Mouse (Mus musculus) forebrain, embryonic 13.5 days (tissue): ENCODE measurements at regions not wholly inside any gene's neighbourhood (a gene's known extent, or its start where the extent isn't known, plus 50 kb on each side); places are given as distances from the start of the nearest gene placed in this dataset.

Experiments
- ATAC-seq: fragments of 200-750 bp; cut with Nextera tagmentation; 2 replicates; pipeline ENCODE4 v1.8.0; 2017
- H3K27ac ChIP-seq: fragments of 300-500 bp; sonication (generic); 2 replicates; pipeline ENCODE4 v1.5.1; 2015; ENCODE audit warnings: inconsistent platforms, mild to moderate bottlenecking, moderate library complexity
- H3K27me3 ChIP-seq: fragments of 300-500 bp; sonication (generic); 2 replicates; pipeline ENCODE4 v1.6.1; 2015; ENCODE audit warnings: mild to moderate bottlenecking, inconsistent platforms
- H3K36me3 ChIP-seq: fragments of 300-500 bp; sonication (generic); 2 replicates; pipeline ENCODE4 v1.6.1; 2015; ENCODE audit warnings: mild to moderate bottlenecking, inconsistent platforms; ENCODE audit not compliant: poor library complexity, severe bottlenecking
- H3K4me1 ChIP-seq: fragments of 300-500 bp; sonication (generic); 2 replicates; pipeline ENCODE4 v1.6.1; 2015; ENCODE audit warnings: inconsistent platforms
- H3K4me2 ChIP-seq: fragments of 300-500 bp; sonication (generic); 2 replicates; pipeline ENCODE4 v1.6.1; 2015; ENCODE audit warnings: inconsistent platforms, mild to moderate bottlenecking, moderate library complexity
- H3K4me3 ChIP-seq: fragments of 300-500 bp; sonication (generic); 2 replicates; pipeline ENCODE4 v1.5.1; 2015; ENCODE audit warnings: mild to moderate bottlenecking, inconsistent platforms
- H3K9ac ChIP-seq: fragments of 300-500 bp; sonication (generic); 2 replicates; pipeline ENCODE4 v1.6.1; 2015; ENCODE audit warnings: mild to moderate bottlenecking, inconsistent platforms
- H3K9me3 ChIP-seq: fragments of 300-500 bp; sonication (generic); replicated peaks from 2 replicates; pipeline ENCODE4 v1.6.1; 2016; ENCODE audit warnings: inconsistent platforms
- WGBS: fragments of 180-500 bp; shearing (Covaris S2); methylation state at CpG from one replicate; pipeline ENCODE4 v1.1.7; 2015; 5-methylcytosine and 5-hydroxymethylcytosine counted together

GRCm38 (mm10) chr5:120251697-120252401 lies 135.6 kb downstream of the Rbm19 start:
- Histone ChIP-seq H3K4me1 (peaks cover 13% of the 10 kb centered on the region), H3K9me3 (no peaks in the 10 kb centered on the region), H3K27ac (peak overlapping the region; percentile 57), H3K4me3 (peak overlapping the region; percentile 18; the same call in 1 of the 2 replicates), H3K9ac (no peak overlapping the region), H3K36me3 (no peaks in the 10 kb centered on the region), H3K27me3 (peaks cover 32% of the 10 kb centered on the region), H3K4me2 (peak overlapping the region; percentile 48)
- 16% methylated on average over 22 of the region's 22 CpGs for WGBS
- peak; percentile 83; the same call in 1 of the 2 replicates for ATAC-seq

- Histone ChIP-seq H3K4me1 (peaks cover 13% of the 10 kb centered on the region), H3K27ac (no peak overlapping the region), H3K4me3 (no peak overlapping the region), H3K9ac (no peak overlapping the region), H3K27me3 (peaks cover 32% of the 10 kb centered on the region), H3K9me3 (no peaks in the 10 kb centered on the region), H3K36me3 (no peaks in the 10 kb centered on the region), H3K4me2 (peak overlapping the region; percentile 48; the same call in 1 of the 2 replicates)
- WGBS, result 12% methylated on average over 8 of the region's 8 CpGs
- no peak for ATAC-seq
Observed at GRCm38 (mm10) chr5:120252551-120252950, 136.3 kb downstream of the Rbm19 start.

GRCm38 (mm10) chr5:120262715-120263273 lies 146.5 kb downstream of the Rbm19 start:
- 23% methylated on average over 14 of the region's 14 CpGs for WGBS
- no peak for ATAC-seq
- H3K4me3 ChIP-seq, result no peak overlapping the region
- no peak overlapping the region for H3K9ac ChIP-seq
- peaks cover 11% of the 10 kb centered on the region; the same call in 1 of the 2 replicates for H3K4me1 ChIP-seq
- H3K9me3 ChIP-seq, result no peaks in the 10 kb centered on the region
- H3K4me2 ChIP-seq, result no peak overlapping the region
- 0 out of 2 replicates have a peak, but pooled peaks cover 4% of the 10 kb centered on the region for H3K27me3 ChIP-seq
- H3K36me3 ChIP-seq, result no peaks in the 10 kb centered on the region
- H3K27ac ChIP-seq, result no peak overlapping the region

- Histone ChIP-seq H3K9me3 (no peaks in the 10 kb centered on the region), H3K4me2 (peak overlapping the region; percentile 32), H3K27me3 (peaks cover 8% of the 10 kb centered on the region; the same call in 1 of the 2 replicates), H3K36me3 (no peaks in the 10 kb centered on the region), H3K9ac (peak overlapping the region; percentile 24; the same call in 1 of the 2 replicates), H3K4me1 (peaks cover 26% of the 10 kb centered on the region), H3K4me3 (no peak overlapping the region), H3K27ac (peak overlapping the region; percentile 77)
- 16% methylated on average over 22 of the region's 22 CpGs for WGBS
- peak; percentile 66 for ATAC-seq
Observed at GRCm38 (mm10) chr5:120269416-120269860, 153.2 kb downstream of the Rbm19 start.

GRCm38 (mm10) chr5:120270887-120271616 lies 154.8 kb downstream of the Rbm19 start:
- Histone ChIP-seq H3K36me3 (no peaks in the 10 kb centered on the region), H3K4me1 (peaks cover 26% of the 10 kb centered on the region), H3K27me3 (peaks cover 8% of the 10 kb centered on the region; the same call in 1 of the 2 replicates), H3K4me2 (peak overlapping the region; percentile 0; the same call in 1 of the 2 replicates), H3K9me3 (no peaks in the 10 kb centered on the region), H3K27ac (peak overlapping the region; percentile 31), H3K9ac (peak overlapping the region; percentile 17; the same call in 1 of the 2 replicates), H3K4me3 (no peak overlapping the region)
- 37% methylated on average over 14 of the region's 14 CpGs for WGBS
- ATAC-seq, result peak; percentile 61; the same call in 1 of the 2 replicates

GRCm38 (mm10) chr5:120276229-120276628 lies 155.3 kb upstream of the Lhx5 start:
- no peaks in the 10 kb centered on the region for H3K9me3 ChIP-seq
- 74% methylated on average over 9 of the region's 9 CpGs for WGBS
- peaks cover 21% of the 10 kb centered on the region for H3K4me1 ChIP-seq
- H3K36me3 ChIP-seq, result no peaks in the 10 kb centered on the region
- no peak for ATAC-seq
- no peak overlapping the region for H3K27ac ChIP-seq
- H3K27me3 ChIP-seq, result peaks cover 30% of the 10 kb centered on the region
- no peak overlapping the region for H3K4me3 ChIP-seq
- no peak overlapping the region for H3K9ac ChIP-seq
- no peak overlapping the region for H3K4me2 ChIP-seq

GRCm38 (mm10) chr5:120280321-120280720 lies 151.2 kb upstream of the Lhx5 start:
- Histone ChIP-seq H3K27ac (no peak overlapping the region), H3K9ac (0 out of 2 replicates have a peak overlapping the region, but pooled peaks have one; percentile 34), H3K4me3 (no peak overlapping the region), H3K4me2 (peak overlapping the region; percentile 32), H3K4me1 (peaks cover 27% of the 10 kb centered on the region), H3K9me3 (no peaks in the 10 kb centered on the region), H3K27me3 (peaks cover 51% of the 10 kb centered on the region), H3K36me3 (no peaks in the 10 kb centered on the region)
- 4% methylated on average over 13 of the region's 13 CpGs for WGBS
- no peak for ATAC-seq

- Histone ChIP-seq H3K9ac (0 out of 2 replicates have a peak overlapping the region, but pooled peaks have one; percentile 30), H3K4me3 (no peak overlapping the region), H3K27ac (0 out of 2 replicates have a peak overlapping the region, but pooled peaks have one; percentile 0), H3K9me3 (no peaks in the 10 kb centered on the region), H3K4me2 (peak overlapping the region; percentile 32), H3K4me1 (peaks cover 32% of the 10 kb centered on the region), H3K27me3 (peaks cover 51% of the 10 kb centered on the region), H3K36me3 (no peaks in the 10 kb centered on the region)
- 8% methylated on average over 22 of the region's 22 CpGs for WGBS
- no peak for ATAC-seq
Observed at GRCm38 (mm10) chr5:120280991-120281602, 150.4 kb upstream of the Lhx5 start.

GRCm38 (mm10) chr5:120281840-120282565 lies 149.5 kb upstream of the Lhx5 start:
- Histone ChIP-seq H3K27ac (0 out of 2 replicates have a peak overlapping the region, but pooled peaks have one; percentile 0), H3K9ac (no peak overlapping the region), H3K27me3 (peaks cover 51% of the 10 kb centered on the region), H3K4me2 (no peak overlapping the region), H3K4me1 (peaks cover 32% of the 10 kb centered on the region), H3K4me3 (no peak overlapping the region), H3K36me3 (no peaks in the 10 kb centered on the region), H3K9me3 (no peaks in the 10 kb centered on the region)
- ATAC-seq, result no peak
- 43% methylated on average over 18 of the region's 18 CpGs for WGBS

GRCm38 (mm10) chr5:120284625-120285024 lies 146.9 kb upstream of the Lhx5 start:
- H3K9me3 ChIP-seq, result no peaks in the 10 kb centered on the region
- peak overlapping the region; percentile 3; the same call in 1 of the 2 replicates for H3K9ac ChIP-seq
- peak overlapping the region; percentile 48; the same call in 1 of the 2 replicates for H3K27ac ChIP-seq
- H3K4me2 ChIP-seq, result no peak overlapping the region
- ATAC-seq, result no peak
- H3K27me3 ChIP-seq, result peaks cover 37% of the 10 kb centered on the region
- 68% methylated on average over 8 of the region's 8 CpGs for WGBS
- H3K4me3 ChIP-seq, result no peak overlapping the region
- peaks cover 40% of the 10 kb centered on the region for H3K4me1 ChIP-seq
- no peaks in the 10 kb centered on the region for H3K36me3 ChIP-seq

- Histone ChIP-seq H3K4me2 (no peak overlapping the region), H3K36me3 (no peaks in the 10 kb centered on the region), H3K27me3 (peaks cover 33% of the 10 kb centered on the region), H3K4me1 (peaks cover 38% of the 10 kb centered on the region), H3K4me3 (no peak overlapping the region), H3K9ac (no peak overlapping the region), H3K27ac (peak overlapping the region; percentile 48), H3K9me3 (no peaks in the 10 kb centered on the region)
- 16% methylated on average over 9 of the region's 9 CpGs for WGBS
- ATAC-seq, result 0 out of 2 replicates have a peak, but pooled peaks have one; percentile 24
Observed at GRCm38 (mm10) chr5:120285036-120285435, 146.5 kb upstream of the Lhx5 start.
